Mouse (Mus musculus): ENCODE results near the gene Ispd. TPM values are rescaled to one million over a fixed set of nuclear protein-coding genes. Genes with fewer than 3 reads are reported as not detected.

Gene Ispd
- polyA plus RNA-seq, 1 experiment from 2014 or later: 3.1 TPM

DNA sequence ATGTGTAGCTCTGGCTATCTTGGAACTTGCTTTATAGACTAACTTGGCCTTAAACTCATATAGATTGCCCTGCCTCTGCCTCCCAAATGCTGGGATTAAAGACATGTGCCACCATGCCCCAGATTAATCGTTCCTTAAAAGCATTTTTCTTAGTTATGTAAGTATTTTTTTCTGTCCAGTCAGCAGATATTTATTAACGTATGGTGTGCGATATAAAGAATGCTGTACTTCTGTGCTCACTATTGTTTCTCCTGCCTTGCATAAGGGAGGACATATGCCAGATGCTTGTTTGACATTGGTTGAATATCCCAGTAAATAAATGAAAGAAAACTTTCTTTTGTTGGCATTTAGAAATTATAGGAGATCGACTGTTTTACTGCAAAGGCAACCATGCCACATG, 5.7 kb downstream of the Ispd start:
- Histone ChIP-seq H3K9ac (no peak overlapping the region), H3K36me3 (no peaks in the 10 kb centered on the region), H3K27me3 (replicated peaks) (no peaks in the 10 kb centered on the region), H3K27ac (no peak overlapping the region), H3K4me3 (no peak overlapping the region), H3K9me3 (replicated peaks) (no peaks in the 10 kb centered on the region), H3K4me2 (no peak overlapping the region), H3K4me1 (peaks cover 5% of the 10 kb centered on the region)
- no peak for ATAC-seq
- WGBS (ENCODE audit: insufficient replicate concordance): 75% methylated on average over 4 of the region's 4 CpGs

- Histone ChIP-seq H3K4me2 (no peak overlapping the region), H3K27ac (no peak overlapping the region), H3K9me3 (replicated peaks) (no peaks in the 10 kb centered on the region), H3K9ac (no peak overlapping the region), H3K36me3 (no peaks in the 10 kb centered on the region), H3K27me3 (replicated peaks) (no peaks in the 10 kb centered on the region), H3K4me3 (no peak overlapping the region), H3K4me1 (no peaks in the 10 kb centered on the region)
- WGBS (ENCODE audit: insufficient replicate concordance): 77% methylated on average over 2 of the region's 2 CpGs
- no peak for ATAC-seq
These were observed 13.9 kb downstream of the Ispd start for GRCm38 (mm10) chr12:36395115-36395514.

DNA sequence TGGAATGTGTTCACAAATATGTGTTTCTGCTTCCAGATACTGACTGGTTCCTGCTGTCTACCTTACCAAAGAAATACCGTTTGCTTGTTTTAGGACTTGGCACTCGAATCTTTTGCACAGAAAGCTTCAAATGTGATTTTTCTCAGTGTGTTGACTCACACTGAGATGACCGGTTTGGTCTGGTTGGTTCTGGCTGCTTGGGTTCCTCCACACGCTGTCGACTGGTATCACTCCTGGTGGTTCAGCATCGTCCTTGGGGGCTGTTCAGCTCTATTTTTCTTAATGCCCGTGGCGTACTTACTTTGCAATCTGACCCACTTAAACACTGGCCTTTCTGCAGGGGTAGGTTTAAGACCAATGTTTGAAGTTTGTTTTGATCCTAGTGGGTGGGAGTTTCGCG, 42.4 kb downstream of the Ispd start:
- Histone ChIP-seq H3K36me3 (no peaks in the 10 kb centered on the region), H3K4me1 (no peaks in the 10 kb centered on the region), H3K9ac (no peak overlapping the region), H3K4me3 (no peak overlapping the region), H3K27ac (no peak overlapping the region), H3K27me3 (replicated peaks) (no peaks in the 10 kb centered on the region), H3K4me2 (no peak overlapping the region), H3K9me3 (replicated peaks) (no peaks in the 10 kb centered on the region)
- WGBS (ENCODE audit: insufficient replicate concordance): 82% methylated on average over 10 of the region's 10 CpGs
- no peak for ATAC-seq

- H3K27ac ChIP-seq: no peak overlapping the region
- no peak overlapping the region for H3K4me2 ChIP-seq
- H3K27me3 ChIP-seq (replicated peaks): no peaks in the 10 kb centered on the region
- no peak overlapping the region for H3K9ac ChIP-seq
- no peaks in the 10 kb centered on the region for H3K36me3 ChIP-seq
- H3K4me1 ChIP-seq: no peaks in the 10 kb centered on the region
- no peaks in the 10 kb centered on the region for H3K9me3 ChIP-seq (replicated peaks)
- no peak overlapping the region for H3K4me3 ChIP-seq
- no peak for ATAC-seq
- 81% methylated on average over 7 of the region's 7 CpGs for WGBS (ENCODE audit: insufficient replicate concordance)
These were observed 44.0 kb downstream of the Ispd start for GRCm38 (mm10) chr12:36425258-36425657.

GRCm38 (mm10) chr12:36426163-36427045, 45.2 kb downstream of the Ispd start:
- Histone ChIP-seq H3K27me3 (replicated peaks) (no peaks in the 10 kb centered on the region), H3K9ac (no peak overlapping the region), H3K4me3 (no peak overlapping the region), H3K4me2 (no peak overlapping the region), H3K27ac (no peak overlapping the region), H3K36me3 (no peaks in the 10 kb centered on the region), H3K9me3 (replicated peaks) (no peaks in the 10 kb centered on the region), H3K4me1 (no peaks in the 10 kb centered on the region)
- no peak for ATAC-seq
- 68% methylated on average over 15 of the region's 15 CpGs for whole genome bisulfite sequencing (ENCODE audit: insufficient replicate concordance)

GRCm38 (mm10) chr12:36436956-36437355, 55.7 kb downstream of the Ispd start:
- H3K4me3 ChIP-seq: peak overlapping the region; percentile 23
- H3K4me2 ChIP-seq: peak overlapping the region; percentile 51
- peaks cover 11% of the 10 kb centered on the region for H3K4me1 ChIP-seq
- peak; percentile 85 for ATAC-seq
- H3K27me3 ChIP-seq (replicated peaks): no peaks in the 10 kb centered on the region
- WGBS (ENCODE audit: insufficient replicate concordance): 9% methylated on average over 5 of the region's 5 CpGs
- H3K27ac ChIP-seq: peak overlapping the region; percentile 67
- no peaks in the 10 kb centered on the region for H3K9me3 ChIP-seq (replicated peaks)
- H3K36me3 ChIP-seq: no peaks in the 10 kb centered on the region
- no peak overlapping the region for H3K9ac ChIP-seq

DNA sequence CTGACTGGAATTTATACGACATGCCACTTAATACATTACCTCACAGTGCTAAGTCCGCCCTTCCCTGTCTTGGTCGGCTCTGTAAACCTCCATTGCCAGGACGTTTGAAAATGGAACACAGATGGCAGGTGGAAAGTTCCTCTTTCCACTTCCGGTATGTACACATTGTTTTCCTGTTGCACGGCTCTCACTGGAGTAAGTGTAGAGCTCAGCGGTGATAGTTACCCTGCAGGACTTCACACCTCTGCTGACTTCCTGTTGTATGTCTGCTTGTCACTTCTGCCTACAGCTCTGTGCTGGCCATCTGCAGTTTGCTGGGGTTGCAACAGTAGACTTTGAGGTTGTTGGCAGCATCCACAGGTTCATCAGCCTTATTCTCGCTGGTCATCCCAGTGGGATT, 58.1 kb downstream of the Ispd start:
- no peak overlapping the region for H3K9ac ChIP-seq
- WGBS (ENCODE audit: insufficient replicate concordance): 58% methylated on average over 8 of the region's 8 CpGs
- ATAC-seq: no peak
- no peak overlapping the region for H3K27ac ChIP-seq
- no peaks in the 10 kb centered on the region for H3K9me3 ChIP-seq (replicated peaks)
- H3K27me3 ChIP-seq (replicated peaks): no peaks in the 10 kb centered on the region
- H3K4me2 ChIP-seq: no peak overlapping the region
- no peaks in the 10 kb centered on the region for H3K36me3 ChIP-seq
- H3K4me3 ChIP-seq: no peak overlapping the region
- H3K4me1 ChIP-seq: peaks cover 11% of the 10 kb centered on the region

DNA sequence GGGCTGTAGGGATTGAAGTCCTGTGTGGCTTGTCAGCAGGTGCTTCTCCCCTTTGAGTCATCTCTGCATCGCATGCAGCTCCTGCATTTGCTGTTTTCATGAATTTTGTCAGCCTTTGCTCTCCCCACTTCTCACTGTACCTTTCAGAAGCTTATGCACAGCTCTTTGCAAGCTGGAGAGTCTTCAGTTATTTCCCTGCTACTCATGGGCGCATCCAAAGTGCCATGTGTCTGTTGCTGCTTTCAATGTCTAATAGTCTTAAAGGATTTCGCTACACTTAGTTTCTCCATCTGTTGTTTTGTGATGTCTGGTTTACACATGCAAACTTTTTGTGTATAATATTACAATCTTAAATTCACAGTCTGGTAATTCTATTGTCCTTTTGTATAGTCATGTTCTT, 74.8 kb downstream of the Ispd start:
- Histone ChIP-seq H3K4me1 (no peaks in the 10 kb centered on the region), H3K27ac (no peak overlapping the region), H3K36me3 (no peaks in the 10 kb centered on the region), H3K9me3 (replicated peaks) (no peaks in the 10 kb centered on the region), H3K4me3 (no peak overlapping the region), H3K4me2 (no peak overlapping the region), H3K9ac (no peak overlapping the region), H3K27me3 (replicated peaks) (no peaks in the 10 kb centered on the region)
- ATAC-seq: no peak
- WGBS (ENCODE audit: insufficient replicate concordance): 72% methylated on average over 3 of the region's 3 CpGs

GRCm38 (mm10) chr12:36457726-36458125, 76.5 kb downstream of the Ispd start:
- Histone ChIP-seq H3K9ac (no peak overlapping the region), H3K36me3 (no peaks in the 10 kb centered on the region), H3K9me3 (replicated peaks) (no peaks in the 10 kb centered on the region), H3K27ac (no peak overlapping the region), H3K4me3 (no peak overlapping the region), H3K27me3 (replicated peaks) (no peaks in the 10 kb centered on the region), H3K4me2 (no peak overlapping the region), H3K4me1 (no peaks in the 10 kb centered on the region)
- ATAC-seq: no peak
- 69% methylated on average over 2 of the region's 2 CpGs for WGBS (ENCODE audit: insufficient replicate concordance)

GRCm38 (mm10) chr12:36468325-36469044, 87.2 kb downstream of the Ispd start:
- Histone ChIP-seq H3K36me3 (no peaks in the 10 kb centered on the region), H3K4me2 (no peak overlapping the region), H3K9me3 (replicated peaks) (no peaks in the 10 kb centered on the region), H3K27ac (no peak overlapping the region), H3K4me1 (no peaks in the 10 kb centered on the region), H3K9ac (no peak overlapping the region), H3K4me3 (no peak overlapping the region), H3K27me3 (replicated peaks) (no peaks in the 10 kb centered on the region)
- 68% methylated on average over 6 of the region's 6 CpGs for WGBS (ENCODE audit: insufficient replicate concordance)
- no peak for ATAC-seq

DNA sequence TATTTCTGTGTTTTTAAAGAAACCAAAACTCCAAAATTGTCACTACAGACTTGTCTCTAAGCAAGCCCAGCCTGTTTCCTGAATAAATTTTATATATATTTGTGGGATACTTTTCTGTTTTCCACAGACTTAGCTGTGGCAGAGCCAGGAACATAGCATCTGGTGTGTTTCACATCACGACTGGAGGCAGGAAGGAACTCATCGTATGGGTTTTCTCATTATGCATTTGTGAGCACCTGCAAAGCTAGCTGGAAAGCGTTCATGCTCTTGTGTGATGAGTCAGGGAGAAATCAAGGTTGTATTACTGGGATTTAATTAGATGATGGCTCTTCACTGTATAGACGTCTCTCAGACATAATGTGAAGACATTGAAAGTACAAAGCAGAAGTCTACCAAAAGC, 90.2 kb downstream of the Ispd start:
- Histone ChIP-seq H3K9ac (no peak overlapping the region), H3K4me2 (no peak overlapping the region), H3K36me3 (no peaks in the 10 kb centered on the region), H3K9me3 (replicated peaks) (no peaks in the 10 kb centered on the region), H3K27me3 (replicated peaks) (no peaks in the 10 kb centered on the region), H3K4me1 (no peaks in the 10 kb centered on the region), H3K4me3 (no peak overlapping the region), H3K27ac (no peak overlapping the region)
- ATAC-seq: no peak
- 74% methylated on average over 4 of the region's 4 CpGs for WGBS (ENCODE audit: insufficient replicate concordance)

DNA sequence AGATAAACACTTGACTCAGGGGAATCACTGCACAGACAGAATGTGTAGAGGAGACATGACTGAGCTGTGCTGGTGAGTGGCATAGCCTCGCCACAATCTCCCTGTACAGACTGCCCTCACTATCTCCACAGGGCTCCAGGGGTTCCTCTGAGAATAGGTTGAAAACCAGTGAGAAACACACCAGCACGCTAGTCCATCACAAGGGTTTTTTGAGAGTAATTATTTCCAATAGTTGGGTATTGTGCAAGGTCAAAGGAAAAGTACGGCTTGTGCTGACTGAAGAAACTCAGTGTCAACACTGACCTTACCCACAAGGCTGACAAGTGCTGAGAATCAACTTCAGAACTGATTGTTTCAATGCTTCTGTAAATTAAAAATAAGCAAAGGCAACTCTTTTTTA, 92.9 kb downstream of the Ispd start:
- H3K9me3 ChIP-seq (replicated peaks): no peaks in the 10 kb centered on the region
- H3K4me2 ChIP-seq: no peak overlapping the region
- no peaks in the 10 kb centered on the region for H3K4me1 ChIP-seq
- no peaks in the 10 kb centered on the region for H3K27me3 ChIP-seq (replicated peaks)
- ATAC-seq: no peak
- 48% methylated on average over 3 of the region's 3 CpGs for WGBS (ENCODE audit: insufficient replicate concordance)
- H3K27ac ChIP-seq: no peak overlapping the region
- no peak overlapping the region for H3K4me3 ChIP-seq
- no peaks in the 10 kb centered on the region for H3K36me3 ChIP-seq
- no peak overlapping the region for H3K9ac ChIP-seq
